Mouse (Mus musculus) neural tube, embryonic 15.5 days (tissue): ENCODE measurements at regions not wholly inside any gene's neighbourhood (a gene's known extent, or its start where the extent isn't known, plus 50 kb on each side); places are given as distances from the start of the nearest gene placed in this dataset.

ENCODE experiments used
- ATAC-seq: fragments of 200-750 bp; cut with Nextera tagmentation; 2 replicates; pipeline ENCODE4 v1.8.0; 2017; ENCODE audit warnings: mild to moderate bottlenecking, moderate TSS enrichment, moderate library complexity; ENCODE audit not compliant: low FRiP score
- H3K27ac ChIP-seq: fragments of 300-500 bp; sonication (generic); replicated peaks from 2 replicates; pipeline ENCODE4 v1.5.1; 2015; ENCODE audit warnings: mild to moderate bottlenecking, inconsistent platforms
- H3K27me3 ChIP-seq: fragments of 300-500 bp; sonication (generic); replicated peaks from 2 replicates; pipeline ENCODE4 v1.6.1; 2015; ENCODE audit warnings: inconsistent platforms
- H3K36me3 ChIP-seq: fragments of 300-500 bp; sonication (generic); 2 replicates; pipeline ENCODE4 v1.6.1; 2015; ENCODE audit warnings: inconsistent platforms
- H3K4me1 ChIP-seq: fragments of 300-500 bp; sonication (generic); 2 replicates; pipeline ENCODE4 v1.6.1; 2015; ENCODE audit warnings: inconsistent platforms
- H3K4me2 ChIP-seq: fragments of 300-500 bp; sonication (generic); 2 replicates; pipeline ENCODE4 v1.6.1; 2015; ENCODE audit warnings: inconsistent platforms, mild to moderate bottlenecking, moderate library complexity
- H3K4me3 ChIP-seq: fragments of 300-500 bp; sonication (generic); replicated peaks from 2 replicates; pipeline ENCODE4 v1.5.1; 2015; ENCODE audit warnings: mild to moderate bottlenecking, inconsistent platforms
- H3K9ac ChIP-seq: fragments of 300-500 bp; sonication (generic); replicated peaks from 2 replicates; pipeline ENCODE4 v1.6.1; 2015; ENCODE audit warnings: mild to moderate bottlenecking, inconsistent platforms
- H3K9me3 ChIP-seq: fragments of 300-500 bp; sonication (generic); replicated peaks from 2 replicates; pipeline ENCODE4 v1.6.1; 2016; ENCODE audit warnings: inconsistent platforms
- WGBS: fragments of 180-500 bp; shearing (Covaris S2); methylation state at CpG from one replicate; pipeline ENCODE4 v1.1.7; 2015; ENCODE audit warnings: mixed read lengths; 5-methylcytosine and 5-hydroxymethylcytosine counted together

DNA sequence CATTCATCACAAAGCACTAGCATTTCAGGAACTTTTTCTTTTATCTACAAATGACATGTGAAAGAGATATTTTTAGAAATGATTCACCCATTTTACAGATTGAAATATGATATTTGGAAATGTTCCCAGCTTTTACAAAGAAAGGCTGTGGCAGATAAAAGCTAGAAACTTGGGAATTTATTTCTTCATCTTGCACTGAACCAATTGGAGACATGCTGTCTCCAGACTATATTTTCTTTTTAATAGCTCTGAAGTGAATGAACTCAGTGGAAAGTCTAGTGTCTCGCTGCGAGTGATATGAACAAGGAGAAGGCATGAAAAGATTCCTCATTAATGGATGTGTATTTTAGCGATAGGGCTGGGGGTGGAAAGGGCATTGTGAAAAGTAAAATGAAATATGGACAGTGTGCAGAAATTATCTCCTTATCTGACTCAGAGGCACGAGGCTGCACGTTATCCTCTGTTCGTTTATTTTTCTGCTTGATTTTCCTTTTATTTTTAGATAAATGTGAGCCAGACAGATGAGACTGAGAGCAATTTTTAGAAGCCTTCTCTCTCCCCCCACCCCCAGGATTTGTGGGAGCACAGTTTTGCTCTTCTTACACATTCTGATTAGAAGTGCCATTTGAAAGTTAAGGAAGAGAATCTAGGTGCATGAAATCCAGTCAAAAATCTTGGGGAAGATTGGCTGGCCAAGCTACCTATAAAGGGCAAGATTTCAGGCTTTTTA, 96.0 kb upstream of the Tcf21 start:
- Histone ChIP-seq H3K4me2 (no peak overlapping the region), H3K4me3 (no peak overlapping the region), H3K27me3 (no peaks in the 10 kb centered on the region), H3K9ac (no peak overlapping the region), H3K27ac (no peak overlapping the region), H3K4me1 (no peaks in the 10 kb centered on the region), H3K36me3 (no peaks in the 10 kb centered on the region), H3K9me3 (no peaks in the 10 kb centered on the region)
- 66% methylated on average over 6 of the region's 6 CpGs for WGBS
- no peak for ATAC-seq

DNA sequence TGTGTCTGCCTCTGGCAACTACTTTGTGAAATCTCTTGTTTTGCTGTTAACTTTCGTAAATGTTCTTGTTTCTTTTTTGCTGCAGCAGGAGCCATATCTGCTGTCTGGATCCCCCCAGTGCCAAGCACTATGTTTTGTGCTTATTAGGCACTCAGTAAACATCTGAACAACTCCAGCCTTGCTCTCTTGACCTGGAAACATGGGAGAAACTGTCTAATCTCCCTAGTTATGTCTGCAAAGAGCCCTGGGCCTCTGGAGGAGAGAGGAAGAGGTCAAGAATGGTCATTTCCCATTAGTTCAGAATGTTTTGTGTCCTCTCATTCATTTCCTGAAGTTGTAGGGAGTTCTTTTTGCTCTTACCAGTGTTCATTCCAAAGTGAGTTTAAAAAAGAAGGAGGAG, 93.1 kb upstream of the Tcf21 start:
- Histone ChIP-seq H3K9ac (no peak overlapping the region), H3K4me2 (no peak overlapping the region), H3K27me3 (no peaks in the 10 kb centered on the region), H3K9me3 (no peaks in the 10 kb centered on the region), H3K4me3 (no peak overlapping the region), H3K4me1 (no peaks in the 10 kb centered on the region), H3K36me3 (no peaks in the 10 kb centered on the region), H3K27ac (no peak overlapping the region)
- ATAC-seq, result no peak
- 91% methylated on average over 1 of the region's 1 CpGs for WGBS

DNA sequence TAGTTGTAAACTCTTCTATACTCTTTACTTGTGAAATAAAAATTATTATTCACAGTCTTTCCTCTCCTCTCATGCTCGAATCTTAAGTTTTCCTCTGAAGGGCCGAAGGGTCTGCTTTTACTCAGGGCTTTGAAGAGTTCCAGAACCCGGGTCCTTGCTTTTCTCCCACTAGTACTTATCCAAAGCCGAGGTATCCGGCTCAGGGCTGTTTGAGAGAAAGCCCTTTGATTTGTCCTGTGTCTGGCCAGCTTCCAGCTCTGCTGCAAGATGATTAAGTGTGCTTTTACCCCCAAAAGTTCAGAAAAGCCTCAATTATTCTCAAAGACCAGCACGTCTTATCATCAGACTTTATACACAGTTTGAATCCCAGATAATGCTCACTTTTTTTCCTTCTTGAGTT, 88.7 kb upstream of the Tcf21 start:
- WGBS, result 84% methylated on average over 6 of the region's 6 CpGs
- no peak for ATAC-seq
- Histone ChIP-seq H3K27ac (no peak overlapping the region), H3K36me3 (no peaks in the 10 kb centered on the region), H3K27me3 (no peaks in the 10 kb centered on the region), H3K9ac (no peak overlapping the region), H3K4me1 (no peaks in the 10 kb centered on the region), H3K4me3 (no peak overlapping the region), H3K4me2 (no peak overlapping the region), H3K9me3 (no peaks in the 10 kb centered on the region)

DNA sequence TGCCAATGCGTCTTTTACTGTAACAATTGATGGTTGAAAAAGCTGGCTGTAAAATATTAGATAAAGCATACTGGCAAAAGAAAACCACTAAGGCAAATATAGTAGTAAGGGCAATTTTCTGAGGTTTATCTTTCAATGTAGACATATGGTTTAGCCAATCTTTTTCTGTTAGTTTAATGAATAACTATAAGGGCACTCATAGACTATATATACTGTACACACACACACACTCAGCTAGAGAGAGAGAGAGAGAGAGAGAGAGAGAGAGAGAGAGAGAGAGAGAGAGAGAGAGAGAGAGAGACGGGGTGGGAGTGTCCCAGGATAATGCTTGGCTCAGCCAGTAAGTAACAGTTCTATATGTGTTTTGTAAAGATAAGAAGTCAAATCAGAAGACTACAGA, 85.3 kb upstream of the Tcf21 start:
- ATAC-seq, result no peak
- 90% methylated on average over 2 of the region's 2 CpGs for whole genome bisulfite sequencing
- H3K4me3 ChIP-seq, result no peak overlapping the region
- H3K27me3 ChIP-seq, result no peaks in the 10 kb centered on the region
- H3K4me2 ChIP-seq, result no peak overlapping the region
- no peak overlapping the region for H3K9ac ChIP-seq
- no peak overlapping the region for H3K27ac ChIP-seq
- no peaks in the 10 kb centered on the region for H3K36me3 ChIP-seq
- no peaks in the 10 kb centered on the region for H3K4me1 ChIP-seq
- no peaks in the 10 kb centered on the region for H3K9me3 ChIP-seq

DNA sequence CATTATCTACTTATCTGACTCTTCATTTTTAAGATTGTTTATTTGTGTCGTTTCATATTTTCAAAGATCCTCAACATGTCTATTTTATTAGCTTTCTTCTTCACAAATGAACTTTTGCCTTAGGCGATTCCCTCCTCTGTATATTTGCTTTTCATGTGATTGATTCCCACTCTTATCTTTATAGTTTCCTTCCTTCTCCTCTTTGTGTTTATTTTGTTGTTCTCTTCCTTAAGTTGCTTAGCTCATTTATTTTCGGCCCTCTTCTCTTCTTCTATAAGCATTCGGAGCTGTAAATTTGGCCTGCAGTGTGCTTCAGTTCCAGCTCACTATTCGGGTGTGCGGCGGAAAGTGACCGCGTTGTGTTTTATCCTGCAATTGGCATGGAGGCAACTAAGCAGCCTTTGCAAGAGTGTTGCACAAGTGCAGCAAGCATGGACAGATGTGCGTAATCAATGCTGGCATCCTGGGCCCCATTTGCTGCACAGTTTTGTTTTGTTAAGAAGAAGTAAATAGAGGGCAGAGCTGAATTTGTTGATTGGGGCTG, 73.5 kb upstream of the Tcf21 start:
- Histone ChIP-seq H3K4me2 (no peak overlapping the region), H3K36me3 (no peaks in the 10 kb centered on the region), H3K9me3 (no peaks in the 10 kb centered on the region), H3K27ac (no peak overlapping the region), H3K9ac (no peak overlapping the region), H3K4me1 (no peaks in the 10 kb centered on the region), H3K4me3 (no peak overlapping the region), H3K27me3 (no peaks in the 10 kb centered on the region)
- 79% methylated on average over 10 of the region's 10 CpGs for WGBS
- no peak for ATAC-seq

DNA sequence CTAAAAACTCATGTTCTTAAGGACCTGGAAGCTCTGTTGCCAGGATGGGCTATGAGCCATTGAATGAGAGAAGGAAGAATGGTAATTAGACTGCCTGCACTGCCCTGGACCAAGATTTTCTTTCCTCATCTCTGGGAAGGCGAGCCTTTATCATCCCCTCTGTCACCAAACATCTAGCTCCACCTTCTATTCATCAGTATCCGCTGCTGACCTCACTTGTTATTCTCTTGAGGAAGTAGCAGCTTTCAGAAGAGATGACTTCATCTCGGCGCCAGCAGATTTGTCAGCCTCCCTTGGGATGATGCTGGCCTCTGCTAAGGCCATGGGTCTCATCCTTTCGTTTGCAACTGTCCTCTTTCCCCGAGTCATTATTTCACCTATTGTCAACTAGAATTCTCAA, 67.5 kb upstream of the Tcf21 start:
- H3K9ac ChIP-seq, result no peak overlapping the region

DNA sequence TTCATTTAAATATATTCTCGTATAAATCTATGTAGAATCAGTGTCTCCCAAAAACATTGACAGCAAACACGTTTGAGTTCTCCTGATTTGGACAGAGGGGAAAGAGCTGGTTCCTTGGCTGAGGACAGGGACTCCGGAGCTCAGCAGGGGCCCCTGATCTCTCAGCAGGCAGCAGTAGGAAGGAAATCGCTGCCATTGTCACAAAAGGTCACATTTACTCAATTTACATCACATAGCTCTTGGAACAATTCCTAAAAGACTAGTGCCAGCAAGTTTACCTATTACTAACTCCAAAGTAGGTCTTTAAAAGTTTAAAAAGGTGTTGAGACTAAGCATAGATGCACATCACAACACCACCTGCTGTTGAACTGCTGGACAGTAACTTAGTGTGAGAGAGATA, 59.7 kb upstream of the Tcf21 start:
- no peak overlapping the region for H3K27ac ChIP-seq
- 34% methylated on average over 4 of the region's 4 CpGs for WGBS
- H3K36me3 ChIP-seq, result no peaks in the 10 kb centered on the region
- H3K27me3 ChIP-seq, result no peaks in the 10 kb centered on the region
- no peak overlapping the region for H3K4me3 ChIP-seq
- no peaks in the 10 kb centered on the region for H3K9me3 ChIP-seq
- no peaks in the 10 kb centered on the region for H3K4me1 ChIP-seq
- ATAC-seq, result no peak
- H3K4me2 ChIP-seq, result no peak overlapping the region
- H3K9ac ChIP-seq, result no peak overlapping the region

More for the DNA sequence above, 67.5 kb upstream of the Tcf21 start:
- Histone ChIP-seq H3K9me3 (no peaks in the 10 kb centered on the region), H3K27me3 (no peaks in the 10 kb centered on the region), H3K4me3 (no peak overlapping the region), H3K4me1 (no peaks in the 10 kb centered on the region), H3K4me2 (no peak overlapping the region), H3K27ac (no peak overlapping the region), H3K36me3 (no peaks in the 10 kb centered on the region)
- ATAC-seq, result no peak
- WGBS, result 86% methylated on average over 6 of the region's 6 CpGs

DNA sequence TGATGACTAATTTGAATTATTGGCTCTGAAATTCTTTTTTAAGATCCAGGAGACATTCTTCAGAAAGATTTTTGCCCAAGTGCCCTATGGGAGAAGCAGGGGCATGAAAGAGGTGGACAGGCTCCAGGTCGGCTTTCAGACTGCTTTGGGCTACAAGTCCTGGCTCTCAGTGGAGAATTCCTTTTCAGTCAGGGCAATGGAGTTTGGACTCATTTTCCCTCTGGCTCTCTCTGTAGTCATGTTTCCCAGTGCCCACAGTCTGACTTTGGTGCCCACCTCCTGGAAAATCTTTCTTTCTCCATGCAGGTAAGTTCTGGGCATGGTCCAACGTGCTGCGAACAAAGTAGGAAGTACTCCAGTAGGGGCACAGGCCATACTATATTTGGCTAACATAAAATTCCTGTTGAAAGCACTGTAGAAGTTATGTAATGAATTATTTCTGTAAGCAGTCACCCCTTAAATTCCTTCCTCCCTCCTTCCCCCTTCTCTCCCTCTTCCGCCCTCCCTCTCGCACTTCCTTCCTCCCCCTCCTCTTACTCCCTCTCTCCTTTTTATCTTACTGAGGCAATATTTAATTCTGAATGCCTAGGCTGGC, 57.7 kb upstream of the Tcf21 start:
- H3K4me3 ChIP-seq, result no peak overlapping the region
- no peaks in the 10 kb centered on the region for H3K36me3 ChIP-seq
- 81% methylated on average over 5 of the region's 5 CpGs for WGBS
- no peaks in the 10 kb centered on the region for H3K9me3 ChIP-seq
- H3K27ac ChIP-seq, result no peak overlapping the region
- no peaks in the 10 kb centered on the region for H3K4me1 ChIP-seq
- H3K9ac ChIP-seq, result no peak overlapping the region
- no peak for ATAC-seq
- no peaks in the 10 kb centered on the region for H3K27me3 ChIP-seq
- no peak overlapping the region for H3K4me2 ChIP-seq

DNA sequence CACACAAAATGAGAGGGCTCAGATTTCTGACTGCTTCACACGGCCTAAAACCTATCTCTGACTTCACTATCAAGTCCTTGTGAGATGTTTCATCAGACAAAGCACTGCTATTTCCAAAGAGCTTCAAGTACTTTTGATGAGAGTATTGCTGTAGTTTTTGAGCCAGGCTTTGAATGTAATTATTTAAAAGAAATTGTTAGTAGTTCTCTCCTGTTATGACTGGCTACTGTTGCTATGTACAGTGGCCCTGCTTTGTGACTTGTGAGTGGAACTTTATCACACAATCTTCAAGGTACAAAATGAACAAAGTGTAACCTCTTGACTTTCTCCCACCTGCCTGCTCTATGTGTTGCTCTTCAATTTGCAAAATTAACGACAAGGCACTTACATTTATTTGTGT, 57.1 kb upstream of the Tcf21 start:
- WGBS, result 80% methylated on average over 2 of the region's 2 CpGs

DNA sequence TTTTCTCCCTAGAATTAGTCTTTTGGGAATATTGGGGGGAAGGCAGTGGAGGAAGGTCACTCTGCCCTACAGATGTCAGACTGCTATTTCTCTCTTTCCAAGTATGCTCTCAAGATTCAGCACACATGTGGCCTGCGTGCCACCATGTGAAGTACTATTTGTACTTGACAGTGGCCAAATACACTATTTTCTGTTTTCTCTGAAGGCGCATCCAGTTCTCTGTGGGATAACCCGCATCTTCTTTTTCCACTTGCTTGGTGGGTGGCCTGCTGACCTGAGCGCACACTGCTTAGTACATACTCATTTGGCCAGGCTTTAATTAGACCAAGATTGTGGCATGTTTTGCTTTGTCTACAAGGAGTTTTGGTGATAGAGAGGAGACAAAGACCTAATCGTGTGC, 55.7 kb upstream of the Tcf21 start:
- Histone ChIP-seq H3K4me1 (no peaks in the 10 kb centered on the region), H3K9ac (no peak overlapping the region), H3K4me2 (no peak overlapping the region), H3K4me3 (no peak overlapping the region), H3K27me3 (no peaks in the 10 kb centered on the region), H3K36me3 (no peaks in the 10 kb centered on the region), H3K9me3 (no peaks in the 10 kb centered on the region), H3K27ac (no peak overlapping the region)
- WGBS, result 87% methylated on average over 5 of the region's 5 CpGs
- no peak for ATAC-seq

More for the DNA sequence above, 57.1 kb upstream of the Tcf21 start:
- Histone ChIP-seq H3K4me1 (no peaks in the 10 kb centered on the region), H3K9me3 (no peaks in the 10 kb centered on the region), H3K36me3 (no peaks in the 10 kb centered on the region), H3K9ac (no peak overlapping the region), H3K27me3 (no peaks in the 10 kb centered on the region), H3K27ac (no peak overlapping the region), H3K4me3 (no peak overlapping the region), H3K4me2 (no peak overlapping the region)
- no peak for ATAC-seq

DNA sequence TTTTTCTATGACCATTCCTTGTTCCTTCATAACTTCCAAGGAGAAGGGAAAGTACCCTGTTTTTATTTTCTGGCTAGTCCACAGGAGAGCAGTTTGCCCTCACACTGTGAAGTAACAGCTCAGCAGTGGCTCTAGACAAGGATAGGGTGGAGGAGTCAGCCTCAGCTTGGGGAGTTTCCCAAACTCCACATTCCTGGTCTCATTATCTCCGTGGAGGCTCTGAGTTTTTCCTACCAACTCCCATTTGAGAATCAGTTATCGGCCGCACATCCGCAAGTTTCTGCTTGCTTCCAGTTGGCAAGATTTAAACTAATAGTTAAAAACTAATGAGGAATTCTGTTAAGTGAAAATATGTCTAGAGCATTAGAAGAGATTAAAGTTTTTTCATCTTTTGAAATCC, 55.2 kb upstream of the Tcf21 start:
- no peak for ATAC-seq
- 84% methylated on average over 4 of the region's 4 CpGs for WGBS
- Histone ChIP-seq H3K27me3 (no peaks in the 10 kb centered on the region), H3K4me1 (no peaks in the 10 kb centered on the region), H3K4me3 (no peak overlapping the region), H3K9me3 (no peaks in the 10 kb centered on the region), H3K4me2 (no peak overlapping the region), H3K36me3 (no peaks in the 10 kb centered on the region), H3K9ac (no peak overlapping the region), H3K27ac (no peak overlapping the region)
